Mouse (Mus musculus): ENCODE measurements around the gene Scly.

- TF ChIP-seq CTCF (IDR thresholded peaks at IDR 0.05; ENCODE audit: low read depth) = peak; percentile 16; the same call in 1 of the 2 replicates
- TF ChIP-seq EP300 (optimal IDR thresholded peaks at IDR 0.05) = no peak
Observed at GRCm38 (mm10) chr1:91297799-91298744, at the start of gene Scly.
